Mouse (Mus musculus) hindbrain, embryonic 11.5 days (tissue): ENCODE data around the gene Ap1g2. TPM values are rescaled to one million over a fixed set of nuclear protein-coding genes. Genes with fewer than 3 reads are reported as not detected.

Experiments used
- ATAC-seq: fragments of 200-750 bp; cut with Nextera tagmentation; 2 replicates; pipeline ENCODE4 v1.8.0; 2017; ENCODE audit warnings: mild to moderate bottlenecking, moderate TSS enrichment, moderate library complexity; ENCODE audit not compliant: low FRiP score
- DNase-seq: peaks from one replicate; pipeline ENCODE4 v3.0.0-alpha.2; 2015; ENCODE audit warnings: low spot score
- H3K27ac ChIP-seq: fragments of 300-500 bp; sonication (generic); 2 replicates; pipeline ENCODE4 v1.5.1; 2014; ENCODE audit warnings: mild to moderate bottlenecking, low read depth, low read length
- H3K27me3 ChIP-seq: fragments of 300-500 bp; sonication (generic); 2 replicates; pipeline ENCODE4 v1.6.1; 2014; ENCODE audit warnings: mild to moderate bottlenecking, low read length, moderate library complexity, mixed read lengths; ENCODE audit not compliant: control insufficient read depth, insufficient read depth
- H3K36me3 ChIP-seq: fragments of 300-500 bp; sonication (generic); 2 replicates; pipeline ENCODE4 v1.6.1; 2014; ENCODE audit warnings: mild to moderate bottlenecking, low read length, moderate library complexity, mixed read lengths; ENCODE audit not compliant: control insufficient read depth, insufficient read depth
- H3K4me1 ChIP-seq: fragments of 300-500 bp; sonication (generic); replicated peaks from 2 replicates; pipeline ENCODE4 v1.6.1; 2014; ENCODE audit warnings: low read length, mixed read lengths; ENCODE audit not compliant: control insufficient read depth, insufficient read depth
- H3K4me2 ChIP-seq: fragments of 300-500 bp; sonication (generic); replicated peaks from 2 replicates; pipeline ENCODE4 v1.6.1; 2014; ENCODE audit warnings: mild to moderate bottlenecking, low read depth, low read length
- H3K4me3 ChIP-seq: fragments of 300-500 bp; sonication (generic); 2 replicates; pipeline ENCODE4 v1.5.1; 2014; ENCODE audit warnings: low read depth, low read length
- H3K9ac ChIP-seq: fragments of 300-500 bp; sonication (generic); 2 replicates; pipeline ENCODE4 v1.6.1; 2014; ENCODE audit warnings: low read depth, low read length
- H3K9me3 ChIP-seq: fragments of 300-500 bp; sonication (generic); 2 replicates; pipeline ENCODE4 v1.6.1; 2016; ENCODE audit warnings: low read length; ENCODE audit not compliant: control insufficient read depth
- WGBS: fragments of 180-500 bp; shearing (Covaris S2); extraction: QIAGEN DNeasy Blood & Tissue Kit; methylation state at CpG from one replicate; pipeline ENCODE4 v1.1.7; 2014; 5-methylcytosine and 5-hydroxymethylcytosine counted together
- polyA plus RNA-seq: library from polyadenylated mRNA; unstranded; fragments of >200 nt; fragmentation: Nextera tagmentation; extraction: Ambion mirVana; gene quantifications from 2 replicates; pipeline ENCODE4 v1.2.1, GENCODE M21; 2014

Gene Ap1g2
- polyA plus RNA-seq, 1 experiment from 2014 or later: 9.4 TPM

DNA sequence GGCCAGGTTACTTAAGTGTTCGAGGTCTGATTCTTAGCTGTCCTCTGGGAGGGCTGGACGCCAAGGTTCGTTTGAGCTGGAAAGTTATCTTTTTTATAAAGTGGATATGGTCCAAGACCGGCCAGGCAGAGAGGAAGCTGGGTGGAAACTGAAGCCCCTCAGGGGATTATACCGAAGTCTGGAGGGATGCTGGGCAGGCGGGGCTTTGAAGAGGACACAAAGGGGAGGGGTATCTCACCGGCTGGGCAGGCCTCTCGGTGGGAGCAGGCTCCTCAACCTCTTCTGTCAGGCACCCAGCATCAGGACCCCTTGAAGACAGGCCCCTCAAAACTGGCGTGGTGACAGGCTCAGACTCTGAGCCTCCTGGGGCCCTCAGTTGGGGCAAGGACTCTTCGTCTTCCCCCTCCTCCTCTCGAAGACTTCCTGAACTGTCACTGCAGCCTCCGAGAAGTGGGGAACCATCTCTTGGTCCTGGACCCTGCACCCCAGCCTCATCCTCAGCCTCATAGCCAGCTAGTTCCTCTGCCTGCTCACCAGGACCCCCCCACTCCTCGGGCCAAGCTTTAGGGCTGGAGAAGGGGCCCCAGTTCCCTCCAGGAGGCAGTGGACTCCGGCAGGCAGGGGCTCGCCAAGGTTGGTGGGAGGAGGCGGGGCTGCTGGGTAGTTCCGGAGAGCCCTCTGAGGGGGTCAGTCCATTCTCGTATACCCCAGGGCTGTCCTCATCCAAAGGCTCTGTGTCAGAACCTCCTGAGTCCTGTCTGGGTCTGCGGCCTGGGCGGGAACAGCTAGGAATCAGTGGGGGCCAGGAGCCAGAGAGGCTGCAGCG lies 2.9 kb upstream of the Ap1g2 start:
- Histone ChIP-seq H3K9ac (0 out of 2 replicates have a peak overlapping the region, but pooled peaks have one; percentile 19), H3K27me3 (peaks cover 23% of the 10 kb centered on the region), H3K4me1 (peaks cover 18% of the 10 kb centered on the region; the same call in 1 of the 2 replicates), H3K9me3 (no peaks in the 10 kb centered on the region), H3K4me3 (no peak overlapping the region), H3K36me3 (no peaks in the 10 kb centered on the region), H3K27ac (no peak overlapping the region), H3K4me2 (peak overlapping the region; percentile 22)
- WGBS: 14% methylated on average over 21 of the region's 21 CpGs
- no peak for DNase-seq
- no peak for ATAC-seq

DNA sequence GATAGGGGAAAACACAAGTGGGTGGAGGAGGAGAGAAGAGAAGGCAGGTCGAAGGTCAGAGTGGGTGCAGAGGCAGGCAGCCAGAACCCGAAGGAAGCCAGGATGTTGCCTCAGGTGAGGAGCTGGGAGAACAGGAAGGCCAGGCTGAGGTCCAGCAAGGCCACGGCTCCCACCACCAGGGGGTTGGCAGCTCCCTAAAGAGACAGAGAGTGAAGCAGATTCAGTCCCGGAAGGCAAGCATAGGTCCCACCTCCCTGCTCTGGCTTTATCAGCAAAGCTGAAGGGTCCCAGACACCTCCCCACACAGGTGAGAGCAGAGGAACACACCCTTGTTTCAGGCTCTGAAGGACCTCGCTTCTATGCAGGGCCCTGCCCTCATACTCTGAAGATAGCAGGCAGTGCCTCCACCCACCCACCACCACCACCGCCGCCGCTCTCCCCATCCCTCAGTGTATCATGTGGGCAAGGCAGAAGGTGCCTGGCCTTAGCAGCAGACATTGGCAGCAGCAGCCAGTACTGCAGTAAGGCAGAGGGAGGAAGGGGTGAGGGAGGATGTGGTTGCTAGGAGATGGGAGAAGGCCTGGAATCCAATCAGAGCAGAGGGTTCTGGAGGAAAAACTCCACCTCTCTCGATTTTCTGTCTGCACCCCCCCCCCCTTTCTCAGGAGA lies 1.9 kb upstream of the Ap1g2 start:
- Histone ChIP-seq H3K4me1 (peaks cover 14% of the 10 kb centered on the region; the same call in 1 of the 2 replicates), H3K4me3 (no peak overlapping the region)
- DNase-seq: no peak

DNA sequence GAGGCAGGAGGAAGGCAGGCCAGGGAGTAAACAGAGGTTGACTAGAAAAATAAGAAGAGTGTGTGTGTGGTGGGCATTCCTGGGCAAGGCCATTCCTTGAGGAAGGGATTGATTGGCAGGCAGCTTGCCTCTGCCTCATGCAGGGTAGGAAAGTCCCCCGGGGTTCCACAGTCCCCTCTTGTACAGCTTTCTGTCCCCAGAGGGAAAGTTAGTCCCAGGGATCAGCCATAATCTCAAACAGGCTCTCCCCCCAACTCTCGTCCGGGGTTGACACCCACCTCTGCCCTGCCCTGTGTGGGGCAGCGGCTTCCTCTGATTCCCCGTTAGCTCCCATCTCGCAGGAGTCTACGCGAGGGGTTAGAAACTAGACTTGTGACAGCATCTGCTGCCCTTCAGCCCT lies 597 bp upstream of the Ap1g2 start:
- no peak for DNase-seq
- Histone ChIP-seq H3K27me3 (peaks cover 7% of the 10 kb centered on the region; the same call in 1 of the 2 replicates), H3K27ac (no peak overlapping the region), H3K9ac (no peak overlapping the region), H3K4me1 (peaks cover 14% of the 10 kb centered on the region; the same call in 1 of the 2 replicates), H3K4me2 (no peak overlapping the region), H3K9me3 (no peaks in the 10 kb centered on the region), H3K36me3 (no peaks in the 10 kb centered on the region), H3K4me3 (no peak overlapping the region)
- WGBS: 77% methylated on average over 8 of the region's 8 CpGs
- no peak for ATAC-seq

More for the DNA sequence above, 1.9 kb upstream of the Ap1g2 start:
- Histone ChIP-seq H3K9me3 (no peaks in the 10 kb centered on the region), H3K9ac (no peak overlapping the region), H3K4me2 (no peak overlapping the region), H3K36me3 (no peaks in the 10 kb centered on the region), H3K27me3 (peaks cover 14% of the 10 kb centered on the region), H3K27ac (no peak overlapping the region)
- 19% methylated on average over 9 of the region's 9 CpGs for WGBS
- peak; percentile 57 for ATAC-seq

DNA sequence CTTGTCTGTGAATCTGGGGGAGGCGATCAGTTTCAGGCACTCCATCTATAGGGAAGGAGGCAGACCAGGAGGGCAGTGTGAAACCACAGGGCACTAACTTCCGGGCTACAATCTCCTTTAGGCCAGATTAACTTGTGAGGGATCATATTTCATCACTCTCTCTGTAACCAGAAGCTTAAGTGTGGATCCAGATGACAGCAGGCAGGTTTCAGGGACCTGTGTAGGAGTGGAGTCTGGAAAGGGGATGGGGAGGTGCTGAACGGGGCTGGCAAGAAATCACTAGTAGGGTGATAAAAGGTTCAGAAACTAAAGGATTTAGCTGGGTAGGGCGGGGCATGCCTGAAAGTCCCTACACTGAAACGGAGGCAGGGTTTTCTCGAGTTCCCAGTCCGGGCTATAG lies 1.0 kb downstream of the Ap1g2 start:
- 8% methylated on average over 7 of the region's 7 CpGs for WGBS
- peak overlapping the region; percentile 41 for H3K4me3 ChIP-seq

DNA sequence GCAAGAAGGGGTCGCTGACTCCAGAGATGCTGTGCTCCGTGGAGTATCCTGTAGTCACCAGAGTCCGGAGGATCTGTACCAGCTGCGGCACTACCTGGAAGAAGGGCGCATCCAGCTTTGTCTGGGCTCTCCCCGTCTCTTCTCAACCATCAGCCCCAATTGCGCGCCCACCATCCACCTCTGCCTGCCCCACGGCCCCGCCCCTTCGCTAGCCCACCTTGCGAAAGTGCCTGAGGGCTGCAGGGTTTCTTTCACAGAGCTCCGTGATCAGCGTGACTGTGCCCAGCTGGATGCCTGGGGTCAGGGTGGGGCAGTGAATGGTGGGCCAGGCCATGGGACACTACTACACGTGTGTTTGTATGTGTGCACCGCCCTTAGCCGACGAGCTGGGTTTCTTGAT lies 2.0 kb downstream of the Ap1g2 start:
- H3K4me1 ChIP-seq: peaks cover 14% of the 10 kb centered on the region; the same call in 1 of the 2 replicates
- H3K36me3 ChIP-seq: no peaks in the 10 kb centered on the region
- H3K27ac ChIP-seq: no peak overlapping the region
- no peaks in the 10 kb centered on the region for H3K9me3 ChIP-seq
- DNase-seq (no peak), ATAC-seq (no peak)
- H3K4me3 ChIP-seq: no peak overlapping the region
- WGBS: 87% methylated on average over 18 of the region's 18 CpGs
- H3K9ac ChIP-seq: no peak overlapping the region
- H3K4me2 ChIP-seq: no peak overlapping the region
- H3K27me3 ChIP-seq: no peaks in the 10 kb centered on the region

More for the DNA sequence above, 1.0 kb downstream of the Ap1g2 start:
- no peaks in the 10 kb centered on the region for H3K36me3 ChIP-seq
- H3K4me2 ChIP-seq: peak overlapping the region; percentile 86
- DNase-seq: no peak
- peaks cover 14% of the 10 kb centered on the region; the same call in 1 of the 2 replicates for H3K4me1 ChIP-seq
- H3K27me3 ChIP-seq: peaks cover 6% of the 10 kb centered on the region; the same call in 1 of the 2 replicates
- H3K27ac ChIP-seq: no peak overlapping the region
- H3K9ac ChIP-seq: no peak overlapping the region; the same call in 1 of the 2 replicates
- H3K9me3 ChIP-seq: no peaks in the 10 kb centered on the region
- no peak for ATAC-seq

DNA sequence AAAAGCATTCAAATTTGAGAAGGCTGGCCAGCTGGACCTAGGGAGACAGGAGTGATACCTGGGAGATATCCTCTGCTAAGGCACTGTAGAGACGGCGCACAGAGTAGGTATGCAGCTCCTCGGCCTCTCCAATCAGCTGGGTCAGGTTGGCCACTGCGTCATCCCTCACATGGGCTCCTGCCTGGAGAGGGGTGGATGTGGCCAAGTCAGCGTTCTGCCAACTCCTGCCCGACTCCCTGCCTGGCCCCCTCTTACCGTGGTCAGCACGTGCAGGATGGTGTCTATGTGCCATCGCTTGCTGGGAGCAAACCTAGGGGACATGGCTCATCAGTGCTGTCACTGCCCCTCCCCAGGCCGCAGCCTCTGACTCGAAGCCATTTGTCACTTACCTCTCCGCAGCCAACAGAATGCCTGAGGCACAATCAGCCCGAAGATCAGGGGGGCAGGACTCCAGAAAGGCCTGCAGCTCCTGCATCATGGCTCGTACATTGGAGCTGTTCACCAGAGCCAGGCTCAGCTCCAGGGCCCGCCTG lies 4.1 kb downstream of the Ap1g2 start:
- H3K9me3 ChIP-seq: no peaks in the 10 kb centered on the region
- WGBS: 81% methylated on average over 15 of the region's 15 CpGs
- no peak for ATAC-seq

DNA sequence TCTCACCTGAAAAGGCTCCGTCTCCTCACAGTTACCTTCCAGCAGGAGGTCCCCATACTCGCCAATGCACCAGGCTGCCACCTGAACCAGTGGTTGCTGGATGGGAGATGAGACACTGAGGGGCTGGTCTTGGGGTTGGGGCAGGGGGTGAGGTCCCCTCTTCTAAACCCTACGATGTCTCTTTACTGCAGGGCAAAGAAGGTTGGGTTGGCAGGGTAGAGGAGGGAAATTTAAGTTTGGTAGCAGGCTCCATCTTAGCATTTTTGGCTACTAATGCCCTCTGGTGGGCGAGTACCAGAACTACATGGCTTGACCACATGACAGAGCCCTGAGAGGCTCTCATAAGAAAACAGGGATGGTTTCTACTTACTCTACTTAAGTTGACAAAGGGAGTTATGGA lies 4.8 kb downstream of the Ap1g2 start:
- no peaks in the 10 kb centered on the region for H3K36me3 ChIP-seq
- peaks cover 8% of the 10 kb centered on the region; the same call in 1 of the 2 replicates for H3K4me1 ChIP-seq
- H3K9me3 ChIP-seq: no peaks in the 10 kb centered on the region
- H3K4me3 ChIP-seq: no peak overlapping the region
- no peak overlapping the region for H3K27ac ChIP-seq
- 51% methylated on average over 4 of the region's 4 CpGs for WGBS
- no peaks in the 10 kb centered on the region for H3K27me3 ChIP-seq
- H3K9ac ChIP-seq: no peak overlapping the region
- H3K4me2 ChIP-seq: no peak overlapping the region
- peak; percentile 8; the same call in 1 of the 2 replicates for ATAC-seq
- DNase-seq: peak; percentile 77

More for the DNA sequence above, 4.1 kb downstream of the Ap1g2 start:
- no peak overlapping the region for H3K4me3 ChIP-seq
- H3K27me3 ChIP-seq: no peaks in the 10 kb centered on the region
- H3K4me2 ChIP-seq: no peak overlapping the region
- peaks cover 8% of the 10 kb centered on the region; the same call in 1 of the 2 replicates for H3K4me1 ChIP-seq
- H3K36me3 ChIP-seq: no peaks in the 10 kb centered on the region
- H3K9ac ChIP-seq: no peak overlapping the region
- no peak for DNase-seq
- no peak overlapping the region for H3K27ac ChIP-seq

DNA sequence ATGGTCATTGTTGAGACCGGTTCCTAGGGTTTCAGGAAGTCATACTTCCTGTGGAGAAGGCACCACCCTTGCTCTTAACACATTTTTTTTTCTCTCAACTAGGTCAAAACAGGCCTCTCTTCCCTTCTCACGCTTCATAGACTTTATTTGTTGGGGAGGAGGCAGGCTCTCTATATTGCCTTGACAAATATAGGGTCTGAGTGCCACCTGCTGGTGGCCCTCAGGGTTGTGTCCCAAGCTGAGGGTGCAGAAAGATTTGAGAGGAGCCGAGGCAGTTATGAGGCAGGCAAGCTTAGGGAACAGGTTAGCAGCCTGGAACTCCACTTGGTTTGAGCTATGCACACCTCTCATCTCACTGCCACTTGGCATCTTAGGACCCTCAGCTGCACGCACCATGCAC lies 8.3 kb downstream of the Ap1g2 start:
- ATAC-seq: no peak
- Histone ChIP-seq H3K4me1 (peaks cover 9% of the 10 kb centered on the region; the same call in 1 of the 2 replicates), H3K4me3 (no peak overlapping the region), H3K27me3 (no peaks in the 10 kb centered on the region), H3K27ac (peak overlapping the region; percentile 47; the same call in 1 of the 2 replicates), H3K36me3 (no peaks in the 10 kb centered on the region), H3K9ac (no peak overlapping the region), H3K4me2 (no peak overlapping the region), H3K9me3 (no peaks in the 10 kb centered on the region)
- 70% methylated on average over 4 of the region's 4 CpGs for WGBS
- peak; percentile 65 for DNase-seq
